8 mouse cellular contexts compared by ENCODE assay signal in genomic region chr17:70527101-70527500, GRCm38 (mm10).
A peak's percentile ranks its signal among the peaks of the same experiment; 100 is the strongest.
DNase-seq lines count a peak whose midpoint lies in the region; ATAC-seq and TF ChIP-seq lines count a peak whose summit lies in the region.

No protein-coding gene starts in this region.

- no peaks in the 10 kb centered on the region for H3K4me1 ChIP-seq in liver, adult 2 months (ENCODE audit: control insufficient read depth, insufficient read depth, low read length)
- no peaks in the 10 kb centered on the region for H3K4me1 ChIP-seq in liver, embryonic 12.5 days
- H3K4me1 ChIP-seq in olfactory bulb, adult 2 months (ENCODE audit: control insufficient read depth, insufficient read depth, low read length), result peaks cover 5% of the 10 kb centered on the region

- no peak overlapping the region for H3K4me3 ChIP-seq in liver, adult 2 months (ENCODE audit: insufficient read depth, low read depth, low read length)
- H3K4me3 ChIP-seq in liver, embryonic 12.5 days, result no peak overlapping the region
- no peak overlapping the region for H3K4me3 ChIP-seq in olfactory bulb, adult 2 months (ENCODE audit: insufficient read depth, low read depth, low read length)

- no peak overlapping the region for H3K9ac ChIP-seq in liver, adult 2 months (ENCODE audit: low read depth, low read length)
- H3K9ac ChIP-seq in liver, embryonic 12.5 days, result no peak overlapping the region

- TF ChIP-seq POLR2A in liver, adult 2 months (IDR thresholded peaks at IDR 0.05; ENCODE audit: extremely low read depth, insufficient read depth, low read length), result no peak
- TF ChIP-seq POLR2A in olfactory bulb, adult 2 months (IDR thresholded peaks at IDR 0.05; ENCODE audit: insufficient read depth, low read depth, low read length), result no peak

- H3K4me2 ChIP-seq in liver, embryonic 12.5 days, result no peak overlapping the region

- peak; percentile 33; the same call in 1 of the 2 replicates for TF ChIP-seq CTCF in liver, adult 2 months (IDR thresholded peaks at IDR 0.05; ENCODE audit: low read depth, low read length)
- TF ChIP-seq CTCF in olfactory bulb, adult 2 months (IDR thresholded peaks at IDR 0.05; ENCODE audit: insufficient read depth, low read depth, low read length), result no peak

- H3K36me3 ChIP-seq in liver, adult 2 months (ENCODE audit: control insufficient read depth, insufficient read depth, low read length), result no peaks in the 10 kb centered on the region
- no peaks in the 10 kb centered on the region for H3K36me3 ChIP-seq in liver, embryonic 12.5 days

- no peak for ATAC-seq in liver, embryonic 12.5 days
- ATAC-seq in hematopoietic stem cell, adult 5-6 weeks (replicated peaks in 1 of 2; ENCODE audit: insufficient read depth in 1 of 2, low FRiP score in 2 of 2, low TSS enrichment in 1 of 2, low read depth in 1 of 2, poor library complexity in 2 of 2, severe bottlenecking in 2 of 2), result peak; percentile 68 to 92

- DNase-seq in liver, adult 2 months (ENCODE audit: extremely low read depth, low read depth, low spot score), result peak; percentile 17
- DNase-seq in NIH3T3 (ENCODE audit: low read depth), result peak; percentile 75
- peak; percentile 65 to 81 for DNase-seq in cerebellum, postnatal 10 days
- peak; percentile 27 to 47 for DNase-seq in left cerebral cortex, postnatal 10 days (ENCODE audit: extremely low spot score in 1 of 2, low spot score in 2 of 2)
- no peak for DNase-seq in thymus, postnatal 4 days

- intact Hi-C loops in left cerebral cortex, postnatal 10 days (cut with DNase I), result loop anchor here (2.0 to 5.0 kb wide), 2 partner anchors 106 to 155 kb away; no protein-coding TSS in a partner anchor

- H3K9me3 ChIP-seq in liver, embryonic 12.5 days (replicated peaks), result no peaks in the 10 kb centered on the region

- WGBS in liver, adult 2 months, result 18% methylated on average over 9 of the region's 9 CpGs
- WGBS in liver, embryonic 12.5 days (ENCODE audit: insufficient replicate concordance), result 23% methylated on average over 9 of the region's 9 CpGs
- WGBS in olfactory bulb, adult 2 months, result 13% methylated on average over 9 of the region's 9 CpGs

- no peaks in the 10 kb centered on the region; the same call in 1 of the 2 replicates for H3K27me3 ChIP-seq in liver, adult 2 months (ENCODE audit: control insufficient read depth, insufficient read depth, low read length)
- H3K27me3 ChIP-seq in liver, embryonic 12.5 days (replicated peaks), result no peaks in the 10 kb centered on the region

- no peak overlapping the region for H3K27ac ChIP-seq in liver, adult 2 months (replicated peaks; ENCODE audit: insufficient read depth, low read depth, low read length)
- no peak overlapping the region for H3K27ac ChIP-seq in liver, embryonic 12.5 days
- H3K27ac ChIP-seq in olfactory bulb, adult 2 months (ENCODE audit: insufficient read depth, low read depth, low read length), result peak overlapping the region; percentile 73

- H3K79me2 ChIP-seq in liver, adult 2 months (ENCODE audit: control insufficient read depth, insufficient read depth, low read length), result no peaks in the 10 kb centered on the region
